Mouse (Mus musculus) neutrophil, adult 83 days (primary cell): ENCODE measurements around the gene Rsu1. TPM values are rescaled to one million over a fixed set of nuclear protein-coding genes. Genes with fewer than 3 reads are reported as not detected.

ENCODE experiments used
- total RNA-seq, 2 experiments: library from RNA; stranded (reverse); gene quantifications; one replicate each; pipeline ENCODE4 v1.2.4; 2023

Rsu1 gene
- total RNA-seq = 100 to 1,000 TPM; 117 to 122 TPM

GRCm38 (mm10) chr2:13271165-13271957 is at the start of gene Rsu1:
TSS of gene Rsu1 (minus strand) at chr2:13271415.

Other genes starting within 250 kb of the Rsu1 start
- not detected for gene Cubn, start 220.4 kb upstream of the Rsu1 start, total RNA-seq